Mouse (Mus musculus) cortical plate, adult 2 months (tissue): ENCODE data around the gene Nbea.

Experiments
- CTCF ChIP-seq: fragments of 200-500 bp; IDR thresholded peaks from 2 replicates; pipeline ENCODE4 v1.5.1; 2011; ENCODE audit warnings: mild to moderate bottlenecking, control low read depth, low read length; ENCODE audit not compliant: insufficient read depth; ENCODE audit errors: extremely low read depth
- POLR2A ChIP-seq: fragments of 200-500 bp; IDR thresholded peaks from 2 replicates; pipeline ENCODE4 v1.6.1; 2011; ENCODE audit warnings: mild to moderate bottlenecking, low read length, control low read depth; ENCODE audit not compliant: insufficient read depth; ENCODE audit errors: extremely low read depth

- TF ChIP-seq POLR2A (no peak), CTCF (no peak)
Observed at GRCm38 (mm10) chr3:55887829-55888210, 295.7 kb downstream of the Nbea start.
